In the genomic region with DNA sequence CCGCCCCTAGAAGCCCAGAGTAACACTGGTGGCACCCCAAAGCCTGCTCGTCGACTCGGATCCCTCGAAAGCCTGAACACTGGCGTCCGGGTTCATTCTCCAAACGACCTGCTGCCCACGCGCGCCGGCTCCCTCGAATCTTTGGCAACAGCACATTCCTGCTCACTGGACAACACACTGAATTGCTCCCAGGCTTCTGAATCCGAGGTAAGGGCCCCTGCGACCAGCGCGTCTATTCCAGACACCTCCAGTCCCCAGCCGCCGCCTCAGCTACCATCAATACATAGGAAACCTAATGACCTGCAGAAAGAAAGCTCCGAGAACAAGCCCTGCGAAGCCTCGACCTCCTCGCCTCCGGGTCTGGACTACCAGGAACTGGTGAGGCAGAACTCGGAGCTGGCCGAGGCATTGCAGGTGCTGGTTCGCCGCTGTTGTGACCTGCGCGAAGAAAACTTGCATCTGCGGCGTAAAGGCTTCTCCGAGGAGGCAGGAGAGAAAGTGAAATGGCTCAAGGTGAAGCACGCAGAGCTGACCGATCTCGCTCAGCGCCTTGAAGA, we compare ENCODE assay signal across 8 mouse cellular contexts. TPM values are rescaled to one million over a fixed set of nuclear protein-coding genes. Genes with fewer than 3 reads are reported as not detected.
DNase-seq lines count a peak whose midpoint lies in the region; ATAC-seq and TF ChIP-seq lines count a peak whose summit lies in the region.

No protein-coding gene starts in this region.

- no peak for TF ChIP-seq CTCF in small intestine, adult 2 months (IDR thresholded peaks at IDR 0.05; ENCODE audit: extremely low read depth, insufficient read length, insufficient replicate concordance, low read depth, low read length)

- peak overlapping the region; percentile 96 for H3K4me2 ChIP-seq in heart, embryonic 16.5 days (ENCODE audit: low read depth, low read length)
- peak overlapping the region; percentile 99 for H3K4me2 ChIP-seq in liver, embryonic 13.5 days

- peak overlapping the region; percentile 44 for H3K9ac ChIP-seq in heart, embryonic 16.5 days (ENCODE audit: low read length)
- H3K9ac ChIP-seq in liver, embryonic 13.5 days, result peak overlapping the region; percentile 73

- peak overlapping the region; percentile 62 for H3K4me3 ChIP-seq in heart, embryonic 16.5 days (ENCODE audit: low read length)
- H3K4me3 ChIP-seq in liver, embryonic 13.5 days (replicated peaks), result peak overlapping the region; percentile 71
- H3K4me3 ChIP-seq in small intestine, adult 2 months (ENCODE audit: low read depth, low read length), result peak overlapping the region; percentile 77

- peaks cover 11% of the 10 kb centered on the region for H3K4me1 ChIP-seq in heart, embryonic 16.5 days (ENCODE audit: control insufficient read depth, insufficient read depth, low read length)
- H3K4me1 ChIP-seq in liver, embryonic 13.5 days (replicated peaks), result peaks cover 26% of the 10 kb centered on the region
- H3K4me1 ChIP-seq in small intestine, adult 2 months (ENCODE audit: control insufficient read depth, insufficient read depth, insufficient read length, low read length), result peaks cover 8% of the 10 kb centered on the region

- DNase-seq in frontal cortex, postnatal 36 days (ENCODE audit: low spot score in 2 of 2), result no peak
- peak; percentile 29 for DNase-seq in spleen, adult 12 weeks (ENCODE audit: low spot score)
- DNase-seq in spleen, postnatal 14 days (ENCODE audit: low spot score in 2 of 2), result no peak
- DNase-seq in liver, embryonic 13.5 days, result no peak
- DNase-seq in gastrocnemius, postnatal 14 days, result no peak

- no peak for TF ChIP-seq POLR2A in small intestine, adult 2 months (IDR thresholded peaks at IDR 0.05; ENCODE audit: low read depth, low read length)

- under 1% methylated on average over 37 of the region's 37 CpGs for WGBS in heart, embryonic 16.5 days
- WGBS in liver, embryonic 13.5 days (ENCODE audit: insufficient replicate concordance), result 1% methylated on average over 37 of the region's 37 CpGs
- under 1% methylated on average over 37 of the region's 37 CpGs for WGBS in small intestine, adult 2 months

- H3K27me3 ChIP-seq in heart, embryonic 16.5 days (ENCODE audit: control insufficient read depth, insufficient read depth, low read length), result peaks cover 8% of the 10 kb centered on the region; the same call in 1 of the 2 replicates
- H3K27me3 ChIP-seq in liver, embryonic 13.5 days, result peaks cover 54% of the 10 kb centered on the region
- no peaks in the 10 kb centered on the region; the same call in 1 of the 2 replicates for H3K27me3 ChIP-seq in small intestine, adult 2 months (ENCODE audit: control insufficient read depth, insufficient read depth, low read length)

- ATAC-seq in frontal cortex, adult (ENCODE audit: low TSS enrichment), result 0 out of 2 replicates have a peak, but pooled peaks have one; percentile 2
- ATAC-seq in heart, embryonic 16.5 days (replicated peaks; ENCODE audit: extremely low read depth, insufficient read depth, low FRiP score), result peak; percentile 10; the same call in 1 of the 2 replicates
- peak; percentile 39; the same call in 1 of the 2 replicates for ATAC-seq in liver, embryonic 13.5 days (ENCODE audit: low read depth)

- no peaks in the 10 kb centered on the region for H3K9me3 ChIP-seq in heart, embryonic 16.5 days (replicated peaks; ENCODE audit: control insufficient read depth, low read length)
- no peaks in the 10 kb centered on the region for H3K9me3 ChIP-seq in liver, embryonic 13.5 days (replicated peaks)

- H3K27ac ChIP-seq in heart, embryonic 16.5 days (ENCODE audit: low read length), result no peak overlapping the region
- H3K27ac ChIP-seq in liver, embryonic 13.5 days, result no peak overlapping the region
- no peak overlapping the region for H3K27ac ChIP-seq in small intestine, adult 2 months (ENCODE audit: insufficient read depth, low read depth, low read length)

- H3K36me3 ChIP-seq in heart, embryonic 16.5 days (ENCODE audit: control insufficient read depth, insufficient read depth), result no peaks in the 10 kb centered on the region
- no peaks in the 10 kb centered on the region for H3K36me3 ChIP-seq in liver, embryonic 13.5 days
- H3K36me3 ChIP-seq in small intestine, adult 2 months (ENCODE audit: control insufficient read depth, insufficient read depth, low read length), result no peaks in the 10 kb centered on the region

- intact Hi-C loops in gastrocnemius, postnatal 14 days (cut with DNase I; ENCODE audit: low total_unique reads), result no loop called here

RNA-seq across cellular contexts. Expression of gene Rimbp3, which starts 1.1 kb away (rescaled TPM):
- 0.17 and 0.34 TPM in 2 replicates for polyA plus RNA-seq in heart, embryonic 16.5 days (2015; fragmentation: Nextera tagmentation; extraction: Ambion mirVana)
- 0.12 and 0.14 TPM in 2 replicates for polyA plus RNA-seq in liver, embryonic 13.5 days (2015; fragmentation: Nextera tagmentation; extraction: Ambion mirVana)
- 0.04 and 0.15 TPM in 2 replicates for polyA plus RNA-seq in small intestine, adult 2 months (2012; rRNA removed)
- total RNA-seq in gastrocnemius, postnatal 14 days (2021), result under 1 TPM in 1 of 2 experiments, not detected in 1; 0.10 TPM

RNA-seq across cellular contexts. Expression of gene Ube2l3, which starts 7.0 kb away (rescaled TPM):
- 268 and 284 TPM in 2 replicates for polyA plus RNA-seq in heart, embryonic 16.5 days (2015; fragmentation: Nextera tagmentation; extraction: Ambion mirVana)
- polyA plus RNA-seq in liver, embryonic 13.5 days (2015; fragmentation: Nextera tagmentation; extraction: Ambion mirVana), result 247 and 282 TPM in 2 replicates
- polyA plus RNA-seq in small intestine, adult 2 months (2012; rRNA removed), result 24.3 and 62.7 TPM in 2 replicates
- 100 to 1,000 TPM; 144 TPM for total RNA-seq in gastrocnemius, postnatal 14 days (2021)

RNA-seq across cellular contexts. Expression of gene Hic2, which starts 23.9 kb away (rescaled TPM):
- polyA plus RNA-seq in heart, embryonic 16.5 days (2015; fragmentation: Nextera tagmentation; extraction: Ambion mirVana), result 4.0 and 5.0 TPM in 2 replicates
- polyA plus RNA-seq in liver, embryonic 13.5 days (2015; fragmentation: Nextera tagmentation; extraction: Ambion mirVana), result 2.9 and 3.2 TPM in 2 replicates
- polyA plus RNA-seq in small intestine, adult 2 months (2012; rRNA removed), result 1.7 and 1.8 TPM in 2 replicates
- 1 to 10 TPM; 1.1 to 1.2 TPM for total RNA-seq in gastrocnemius, postnatal 14 days (2021)
